Mouse (Mus musculus) left cerebral cortex, adult 18-20 months (tissue): ENCODE results near the gene Duox1. TPM values are rescaled to one million over a fixed set of nuclear protein-coding genes. Genes with fewer than 3 reads are reported as not detected.
"Not testable (repeated sequence)": the region's sequence is repeated elsewhere in the genome, so short reads cannot be mapped to it uniquely, and the experiment has no call there.

Source experiments
- DNase-seq, 2 experiments: peaks; one replicate each; pipeline ENCODE4 v3.0.0; 2021 to 2022; ENCODE audit warnings: low spot score in 2 of 2, mixed read lengths in 1 of 2
- total RNA-seq, 2 experiments: library from RNA; stranded (reverse); gene quantifications; 2 replicates each; pipeline ENCODE4 v1.2.3; 2021

Gene Duox1
- total RNA-seq, 2 experiments from 2014 or later, result not detected

- no peak for DNase-seq
These were observed 3.9 kb upstream of the Duox1 start for GRCm38 (mm10) chr2:122311561-122311960.

DNA sequence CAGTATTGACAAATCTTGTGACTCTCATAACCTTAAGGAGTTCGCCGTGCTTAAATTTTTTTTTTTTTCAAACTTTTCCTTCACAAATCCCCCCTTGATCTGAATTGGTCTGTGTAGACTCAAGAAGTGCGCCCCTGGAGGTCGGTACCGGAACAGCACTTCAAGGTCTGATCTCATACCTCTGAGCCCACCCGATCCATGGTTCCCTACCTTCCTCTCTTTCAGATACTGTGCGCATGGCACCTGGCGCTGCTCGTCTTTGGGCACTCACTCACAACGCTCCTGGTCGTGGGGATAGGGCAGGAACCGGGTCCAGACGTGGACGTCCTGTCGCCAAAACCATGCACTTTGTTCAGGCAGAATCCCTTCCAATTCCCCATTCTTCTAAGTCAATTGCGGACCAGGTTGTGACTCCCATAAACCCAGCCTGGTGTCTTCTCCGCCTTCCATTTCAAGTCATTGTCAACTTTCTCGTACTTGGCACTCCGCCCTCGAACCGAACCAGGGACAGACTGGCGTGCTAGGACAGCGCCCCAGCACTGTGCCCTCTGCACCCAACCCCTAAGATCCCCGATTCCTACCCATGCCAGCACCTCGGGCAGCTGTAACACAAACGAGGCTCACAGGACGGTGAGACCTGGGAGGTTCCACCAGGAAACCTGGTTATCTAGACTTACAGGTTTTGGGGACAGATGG lies 2.6 kb upstream of the Duox1 start:
- peak; percentile 45 to 67 for DNase-seq

GRCm38 (mm10) chr2:122313536-122313935 lies 1.9 kb upstream of the Duox1 start, which contains the start of gene Duoxa1:
Duoxa1 (minus strand) TSS chr2:122313730.
- no peak for DNase-seq

- no peak for DNase-seq
These were observed 1.9 kb downstream of the Duox1 start for GRCm38 (mm10) chr2:122317384-122317783.

- no peak for DNase-seq
These were observed 8.5 kb downstream of the Duox1 start for GRCm38 (mm10) chr2:122323960-122324359.

- DNase-seq, result no peak
These were observed 9.1 kb downstream of the Duox1 start for GRCm38 (mm10) chr2:122324586-122324985.

- no peak for DNase-seq
These were observed 9.9 kb downstream of the Duox1 start for GRCm38 (mm10) chr2:122325361-122325760.

DNA sequence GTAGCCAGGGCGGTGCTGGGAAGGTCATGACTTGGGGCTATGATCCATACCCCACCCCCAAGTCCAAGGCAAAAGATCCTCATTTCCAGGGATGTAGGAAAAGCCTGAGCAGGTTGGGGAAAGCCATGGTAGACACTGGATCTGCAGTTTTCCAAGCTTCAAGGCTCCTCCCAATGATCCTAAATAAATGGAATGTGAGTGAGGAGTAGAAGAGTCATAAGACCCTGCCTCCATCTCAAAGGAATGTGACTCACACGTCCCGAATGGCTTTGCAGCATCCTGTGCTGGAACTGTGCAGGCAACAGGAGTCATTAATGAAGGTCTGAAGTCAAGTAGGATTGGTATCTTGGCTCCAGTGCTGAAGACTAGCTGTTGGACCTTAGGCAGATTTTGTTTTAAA lies 12.5 kb downstream of the Duox1 start:
- no peak for DNase-seq

DNA sequence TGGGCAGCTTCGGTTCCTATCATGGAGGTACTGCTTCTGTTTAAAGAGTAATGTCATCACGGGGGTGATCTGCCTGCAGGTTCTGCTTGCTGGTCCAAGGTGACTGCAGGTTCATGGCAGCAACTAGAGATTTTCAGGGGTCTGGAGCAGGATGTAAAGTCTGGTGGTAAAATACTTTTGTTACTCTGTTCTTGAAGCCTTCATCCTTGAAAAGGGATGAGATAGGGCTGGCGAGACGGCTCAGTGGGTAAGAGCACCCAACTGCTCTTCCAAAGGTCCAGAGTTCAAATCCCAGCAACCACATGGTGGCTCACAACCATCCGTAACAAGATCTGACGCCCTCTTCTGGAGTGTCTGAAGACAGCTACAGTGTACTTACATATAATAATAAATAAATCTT lies 14.8 kb downstream of the Duox1 start:
- not testable (repeated sequence) for DNase-seq

- DNase-seq, result no peak
These were observed 16.8 kb downstream of the Duox1 start for GRCm38 (mm10) chr2:122332222-122332621.

- DNase-seq, result no peak
These were observed 18.7 kb downstream of the Duox1 start for GRCm38 (mm10) chr2:122334170-122334569.

GRCm38 (mm10) chr2:122337291-122337690 lies 21.8 kb downstream of the Duox1 start:
- DNase-seq, result no peak

- no peak for DNase-seq
These were observed 29.8 kb downstream of the Duox1 start for GRCm38 (mm10) chr2:122345106-122345893.

GRCm38 (mm10) chr2:122346164-122346563 lies 30.7 kb downstream of the Duox1 start:
- DNase-seq, result not testable (repeated sequence)

DNA sequence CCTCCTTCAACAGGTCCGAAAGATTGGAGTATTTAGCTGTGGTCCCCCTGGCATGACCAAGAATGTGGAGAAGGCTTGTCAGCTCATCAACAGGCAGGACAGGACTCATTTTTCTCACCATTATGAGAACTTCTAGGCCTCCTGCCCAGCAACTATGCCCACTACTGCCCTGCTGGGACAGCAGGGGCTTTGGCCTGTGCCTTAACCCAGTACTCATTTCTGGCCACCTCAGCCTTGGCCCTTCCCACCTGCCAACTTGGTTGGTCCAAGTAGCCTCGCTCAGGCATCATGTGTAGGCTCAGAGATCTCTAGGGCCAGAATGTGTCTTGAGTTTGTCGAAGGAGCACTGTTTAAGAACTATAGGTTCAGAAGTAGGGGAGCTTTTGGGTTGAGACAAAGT lies 31.8 kb downstream of the Duox1 start:
- DNase-seq, result no peak

GRCm38 (mm10) chr2:122348531-122349131 lies 33.2 kb downstream of the Duox1 start:
- DNase-seq, result peak; percentile 87 to 90

GRCm38 (mm10) chr2:122349136-122349785 lies 33.8 kb downstream of the Duox1 start:
- DNase-seq, result peak; percentile 29 to 32

- DNase-seq, result peak; percentile 85 to 86
These were observed 35.9 kb downstream of the Duox1 start for GRCm38 (mm10) chr2:122351156-122351930.

DNA sequence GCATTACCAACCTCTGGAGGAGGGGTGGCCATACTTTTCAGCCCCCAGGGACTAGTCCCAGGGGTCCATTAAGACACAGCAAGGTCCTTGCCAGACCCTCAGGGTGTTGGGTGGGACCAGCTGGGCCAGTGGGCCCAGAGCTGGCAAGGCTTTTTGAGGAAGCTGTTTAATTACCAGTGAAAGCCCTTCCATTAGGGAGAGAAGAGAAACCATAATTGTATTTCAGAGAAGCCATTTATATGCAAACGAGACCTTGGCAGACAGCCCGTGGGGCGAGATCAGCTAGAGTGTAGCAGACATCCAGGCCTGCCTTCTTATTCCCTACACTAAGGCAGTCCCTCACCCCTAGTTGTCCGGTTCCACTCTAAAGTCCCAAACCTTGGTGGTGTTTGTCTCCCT lies 36.5 kb downstream of the Duox1 start:
- peak; percentile 48 to 58 for DNase-seq

GRCm38 (mm10) chr2:122352992-122353391 lies 37.5 kb downstream of the Duox1 start:
- DNase-seq, result no peak

DNA sequence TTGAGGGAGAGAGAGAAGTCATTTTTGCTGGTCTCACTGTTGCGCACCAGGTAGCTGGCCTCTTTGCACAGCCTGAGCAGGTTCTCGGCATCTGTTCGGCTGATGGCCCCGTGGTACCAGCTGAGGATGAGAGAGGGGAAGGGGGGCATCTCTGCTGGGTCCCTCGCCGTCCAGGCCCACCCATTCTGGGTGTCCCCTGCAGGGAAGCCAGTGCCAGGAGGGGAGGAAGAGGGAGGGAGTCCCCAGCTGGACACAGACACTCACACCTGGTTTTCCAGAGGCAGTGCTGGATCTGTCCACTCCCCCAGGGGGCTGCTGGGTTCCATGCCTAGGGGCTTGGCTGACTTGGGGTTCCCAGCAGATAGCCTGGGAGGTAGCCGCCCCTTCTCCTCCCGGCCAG lies 38.3 kb downstream of the Duox1 start:
- no peak for DNase-seq
